Mouse (Mus musculus) liver, embryonic 16.5 days (tissue): ENCODE measurements around the gene Fndc1. TPM values are rescaled to one million over a fixed set of nuclear protein-coding genes. Genes with fewer than 3 reads are reported as not detected.

ENCODE experiments used
- ATAC-seq: fragments of 200-750 bp; cut with Nextera tagmentation; 2 replicates; pipeline ENCODE4 v1.8.0; 2017; ENCODE audit warnings: low read depth, mild to moderate bottlenecking, moderate number of reproducible peaks, moderate library complexity
- H3K27ac ChIP-seq: fragments of 300-500 bp; sonication (generic); 2 replicates; pipeline ENCODE4 v1.5.1; 2014; ENCODE audit warnings: mild to moderate bottlenecking, low read length
- H3K27me3 ChIP-seq: fragments of 300-500 bp; sonication (generic); 2 replicates; pipeline ENCODE4 v1.6.1; 2014; ENCODE audit warnings: low read depth, low read length, mixed read lengths; ENCODE audit not compliant: control insufficient read depth, insufficient read depth
- H3K36me3 ChIP-seq: fragments of 300-500 bp; sonication (generic); 2 replicates; pipeline ENCODE4 v1.6.1; 2014; ENCODE audit warnings: mild to moderate bottlenecking; ENCODE audit not compliant: control insufficient read depth, insufficient read depth
- H3K4me1 ChIP-seq: fragments of 300-500 bp; sonication (generic); 2 replicates; pipeline ENCODE4 v1.6.1; 2014; ENCODE audit warnings: low read depth, low read length, mixed read lengths; ENCODE audit not compliant: control insufficient read depth
- H3K4me2 ChIP-seq: fragments of 300-500 bp; sonication (generic); 2 replicates; pipeline ENCODE4 v1.6.1; 2014; ENCODE audit warnings: low read depth, low read length, mixed read lengths
- H3K4me3 ChIP-seq: fragments of 300-500 bp; sonication (generic); 2 replicates; pipeline ENCODE4 v1.5.1; 2014; ENCODE audit warnings: low read depth, mild to moderate bottlenecking, low read length
- H3K9ac ChIP-seq: fragments of 300-500 bp; sonication (generic); 2 replicates; pipeline ENCODE4 v1.6.1; 2014; ENCODE audit warnings: low read depth, low read length
- H3K9me3 ChIP-seq: fragments of 300-500 bp; sonication (generic); replicated peaks from 2 replicates; pipeline ENCODE4 v1.6.1; 2016; ENCODE audit warnings: low read length; ENCODE audit not compliant: control insufficient read depth
- WGBS: fragments of 180-500 bp; shearing (Covaris S2); extraction: QIAGEN DNeasy Blood & Tissue Kit; methylation state at CpG from one replicate; pipeline ENCODE4 v1.1.7; 2014; ENCODE audit not compliant: insufficient replicate concordance; 5-methylcytosine and 5-hydroxymethylcytosine counted together
- polyA plus RNA-seq: library from polyadenylated mRNA; unstranded; fragments of >200 nt; fragmentation: Nextera tagmentation; extraction: Ambion mirVana; gene quantifications from 2 replicates; pipeline ENCODE4 v1.2.1, GENCODE M21; 2015

Gene Fndc1
- polyA plus RNA-seq, 1 experiment from 2014 or later, result 0.72 TPM

GRCm38 (mm10) chr17:7868631-7869030 is 41.5 kb upstream of the Fndc1 start:
- H3K27ac ChIP-seq, result no peak overlapping the region
- H3K4me2 ChIP-seq, result no peak overlapping the region
- H3K27me3 ChIP-seq, result no peaks in the 10 kb centered on the region
- H3K9me3 ChIP-seq, result no peaks in the 10 kb centered on the region
- peak; percentile 43; the same call in 1 of the 2 replicates for ATAC-seq
- no peaks in the 10 kb centered on the region for H3K36me3 ChIP-seq
- no peaks in the 10 kb centered on the region for H3K4me1 ChIP-seq
- no peak overlapping the region for H3K9ac ChIP-seq
- 9% methylated on average over 4 of the region's 4 CpGs for WGBS
- H3K4me3 ChIP-seq, result no peak overlapping the region

GRCm38 (mm10) chr17:7864740-7865139 is 37.6 kb upstream of the Fndc1 start:
- ATAC-seq, result no peak
- no peak overlapping the region for H3K9ac ChIP-seq
- H3K9me3 ChIP-seq, result no peaks in the 10 kb centered on the region
- no peak overlapping the region for H3K27ac ChIP-seq
- no peaks in the 10 kb centered on the region for H3K27me3 ChIP-seq
- no peaks in the 10 kb centered on the region for H3K36me3 ChIP-seq
- no peak overlapping the region for H3K4me3 ChIP-seq
- 15% methylated on average over 7 of the region's 7 CpGs for whole genome bisulfite sequencing
- H3K4me2 ChIP-seq, result no peak overlapping the region
- no peaks in the 10 kb centered on the region for H3K4me1 ChIP-seq

GRCm38 (mm10) chr17:7863745-7864144 is 36.6 kb upstream of the Fndc1 start:
- Histone ChIP-seq H3K4me1 (no peaks in the 10 kb centered on the region), H3K27me3 (no peaks in the 10 kb centered on the region), H3K36me3 (no peaks in the 10 kb centered on the region), H3K27ac (no peak overlapping the region), H3K9ac (no peak overlapping the region), H3K4me3 (no peak overlapping the region), H3K4me2 (no peak overlapping the region), H3K9me3 (no peaks in the 10 kb centered on the region)
- WGBS, result 22% methylated on average over 4 of the region's 4 CpGs
- ATAC-seq, result no peak

GRCm38 (mm10) chr17:7860845-7861360 is 33.8 kb upstream of the Fndc1 start:
- no peak overlapping the region for H3K9ac ChIP-seq
- no peak overlapping the region for H3K4me2 ChIP-seq
- H3K27me3 ChIP-seq, result no peaks in the 10 kb centered on the region
- no peak overlapping the region for H3K27ac ChIP-seq
- no peaks in the 10 kb centered on the region for H3K9me3 ChIP-seq
- no peaks in the 10 kb centered on the region for H3K36me3 ChIP-seq
- no peak for ATAC-seq
- WGBS, result 33% methylated on average over 8 of the region's 8 CpGs
- H3K4me1 ChIP-seq, result no peaks in the 10 kb centered on the region
- H3K4me3 ChIP-seq, result no peak overlapping the region

- H3K27me3 ChIP-seq, result no peaks in the 10 kb centered on the region
- no peaks in the 10 kb centered on the region for H3K9me3 ChIP-seq
- no peaks in the 10 kb centered on the region for H3K36me3 ChIP-seq
- no peaks in the 10 kb centered on the region for H3K4me1 ChIP-seq
- no peak overlapping the region for H3K9ac ChIP-seq
- no peak overlapping the region for H3K4me2 ChIP-seq
- no peak overlapping the region for H3K27ac ChIP-seq
- no peak for ATAC-seq
- 63% methylated on average over 6 of the region's 6 CpGs for WGBS
- no peak overlapping the region for H3K4me3 ChIP-seq
Observed at GRCm38 (mm10) chr17:7857658-7858057, 30.6 kb upstream of the Fndc1 start.

GRCm38 (mm10) chr17:7855851-7856250 is 28.7 kb upstream of the Fndc1 start:
- no peak overlapping the region for H3K4me2 ChIP-seq
- H3K27ac ChIP-seq, result no peak overlapping the region
- no peaks in the 10 kb centered on the region for H3K9me3 ChIP-seq
- 54% methylated on average over 8 of the region's 8 CpGs for WGBS
- H3K36me3 ChIP-seq, result no peaks in the 10 kb centered on the region
- no peak overlapping the region for H3K4me3 ChIP-seq
- H3K4me1 ChIP-seq, result no peaks in the 10 kb centered on the region
- no peak overlapping the region for H3K9ac ChIP-seq
- no peak for ATAC-seq
- no peaks in the 10 kb centered on the region for H3K27me3 ChIP-seq

- Histone ChIP-seq H3K36me3 (no peaks in the 10 kb centered on the region), H3K4me2 (no peak overlapping the region), H3K27me3 (no peaks in the 10 kb centered on the region), H3K4me1 (no peaks in the 10 kb centered on the region), H3K27ac (no peak overlapping the region), H3K4me3 (no peak overlapping the region), H3K9ac (no peak overlapping the region), H3K9me3 (no peaks in the 10 kb centered on the region)
- 43% methylated on average over 4 of the region's 4 CpGs for WGBS
- no peak for ATAC-seq
Observed at GRCm38 (mm10) chr17:7851979-7852378, 24.9 kb upstream of the Fndc1 start.

- Histone ChIP-seq H3K9ac (no peak overlapping the region), H3K4me3 (no peak overlapping the region), H3K4me1 (no peaks in the 10 kb centered on the region), H3K27ac (no peak overlapping the region), H3K4me2 (no peak overlapping the region), H3K36me3 (no peaks in the 10 kb centered on the region), H3K9me3 (no peaks in the 10 kb centered on the region), H3K27me3 (no peaks in the 10 kb centered on the region)
- 49% methylated on average over 8 of the region's 9 CpGs for WGBS
- no peak for ATAC-seq
Observed at GRCm38 (mm10) chr17:7851527-7851926, 24.4 kb upstream of the Fndc1 start.

GRCm38 (mm10) chr17:7850246-7850645 is 23.1 kb upstream of the Fndc1 start:
- no peak for ATAC-seq
- H3K4me2 ChIP-seq, result no peak overlapping the region
- H3K27me3 ChIP-seq, result no peaks in the 10 kb centered on the region
- no peaks in the 10 kb centered on the region for H3K9me3 ChIP-seq
- H3K36me3 ChIP-seq, result no peaks in the 10 kb centered on the region
- 66% methylated on average over 6 of the region's 6 CpGs for WGBS
- no peaks in the 10 kb centered on the region for H3K4me1 ChIP-seq
- H3K9ac ChIP-seq, result no peak overlapping the region
- no peak overlapping the region for H3K4me3 ChIP-seq
- no peak overlapping the region for H3K27ac ChIP-seq
